Comparison of ENCODE assay signal across 13 mouse cellular contexts in the genomic region with DNA sequence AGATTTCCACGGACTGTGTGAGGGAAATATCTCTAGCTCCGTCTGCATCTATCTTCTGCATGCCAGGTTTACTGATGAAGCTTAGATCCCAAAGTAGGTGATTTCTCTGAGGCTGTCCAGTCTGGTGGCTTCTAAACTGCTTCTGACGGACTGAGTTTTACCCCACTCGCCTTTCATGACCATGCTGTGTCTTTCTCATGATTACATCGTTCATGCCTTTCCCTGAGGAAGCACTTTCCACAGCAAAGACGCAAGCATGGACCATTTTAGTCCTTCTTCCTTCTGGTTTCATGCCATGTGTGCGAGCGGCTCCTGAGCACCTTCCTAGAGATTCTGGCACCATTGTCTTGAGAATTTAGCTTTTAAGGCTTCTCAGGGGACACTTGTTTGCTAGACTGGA.
"Had no signal": no experiment of that assay in that cellular context is flagged by ENCODE, and none has a peak within 500 bp of the region (broad histone marks: within the 10 kb centered on the region; RNA-seq: fewer than 3 reads in every experiment).

No protein-coding gene starts in this region.

- H3K27me3 ChIP-seq: liver, embryonic 15.5 days; midbrain, embryonic 13.5 days; neural tube, embryonic 15.5 days had no signal

- H3K9me3 ChIP-seq: liver, embryonic 15.5 days; midbrain, embryonic 13.5 days; neural tube, embryonic 15.5 days had no signal

- H3K4me1 ChIP-seq: liver, embryonic 15.5 days had no signal

- ATAC-seq: lung, postnatal 0 days; midbrain, embryonic 13.5 days had no signal

- H3K4me3 ChIP-seq: liver, embryonic 15.5 days; midbrain, embryonic 13.5 days; neural tube, embryonic 15.5 days had no signal

- H3K9ac ChIP-seq: liver, embryonic 15.5 days; midbrain, embryonic 13.5 days; neural tube, embryonic 15.5 days had no signal

- H3K4me2 ChIP-seq: liver, embryonic 11.5 days; liver, embryonic 15.5 days; midbrain, embryonic 13.5 days; neural tube, embryonic 15.5 days had no signal

- DNase-seq: kidney, postnatal 14 days; left cerebral cortex, postnatal 4 days; lung, adult 2 months; lung, postnatal 36 days; right cerebral cortex, adult 18-20 months; right cerebral cortex, postnatal 25 days; thymus, adult 18-20 months; thymus, postnatal 14 days had no signal

- H3K27ac ChIP-seq: liver, embryonic 15.5 days; midbrain, embryonic 13.5 days; neural tube, embryonic 15.5 days had no signal

- H3K36me3 ChIP-seq: liver, embryonic 15.5 days; midbrain, embryonic 13.5 days; neural tube, embryonic 15.5 days had no signal
